Mouse (Mus musculus) embryonic facial prominence, embryonic 10.5 days (tissue): ENCODE measurements around the gene Abcd1. TPM values are rescaled to one million over a fixed set of nuclear protein-coding genes. Genes with fewer than 3 reads are reported as not detected.
A peak's percentile ranks its signal among the peaks of the same experiment; 100 is the strongest.
"Not testable (repeated sequence)": the region's sequence is repeated elsewhere in the genome, so short reads cannot be mapped to it uniquely, and the experiment has no call there.

Experiments used
- DNase-seq: peaks from one replicate; pipeline ENCODE4 v3.0.0-alpha.2; 2017; ENCODE audit warnings: low spot score
- H3K27ac ChIP-seq: fragments of 300-500 bp; sonication (generic); replicated peaks from 2 replicates; pipeline ENCODE4 v1.5.1; 2016; ENCODE audit warnings: mild to moderate bottlenecking
- H3K27me3 ChIP-seq: fragments of 300-500 bp; sonication (generic); replicated peaks from 2 replicates; pipeline ENCODE4 v1.6.1; 2016; ENCODE audit warnings: low read depth, mild to moderate bottlenecking; ENCODE audit not compliant: poor library complexity, severe bottlenecking
- H3K36me3 ChIP-seq: fragments of 300-500 bp; sonication (generic); replicated peaks from 2 replicates; pipeline ENCODE4 v1.6.1; 2016; ENCODE audit warnings: mild to moderate bottlenecking, moderate library complexity
- H3K4me1 ChIP-seq: fragments of 300-500 bp; sonication (generic); 2 replicates; pipeline ENCODE4 v1.6.1; 2016
- H3K4me3 ChIP-seq: fragments of 300-500 bp; sonication (generic); 2 replicates; pipeline ENCODE4 v1.5.1; 2016; ENCODE audit warnings: mild to moderate bottlenecking, moderate library complexity
- H3K9me3 ChIP-seq: fragments of 300-500 bp; sonication (generic); 2 replicates; pipeline ENCODE4 v1.6.1; 2016; ENCODE audit warnings: mild to moderate bottlenecking
- WGBS: fragments of 180-500 bp; shearing (Covaris S2); methylation state at CpG from one replicate; pipeline ENCODE4 v1.1.7; 2016; 5-methylcytosine and 5-hydroxymethylcytosine counted together
- polyA plus RNA-seq: library from polyadenylated mRNA; unstranded; fragments of >200 nt; fragmentation: Nextera tagmentation; extraction: Ambion mirVana; gene quantifications from 2 replicates; pipeline ENCODE4 v1.2.1, GENCODE M21; 2016

Abcd1 gene
- polyA plus RNA-seq, 1 experiment from 2014 or later: 10.4 TPM

GRCm38 (mm10) chrX:73715476-73716108 lies 805 bp upstream of the Abcd1 start:
- Histone ChIP-seq H3K4me1 (peaks cover 37% of the 10 kb centered on the region), H3K27ac (peak overlapping the region; percentile 83), H3K36me3 (peaks cover 30% of the 10 kb centered on the region), H3K4me3 (peak overlapping the region; percentile 66), H3K9me3 (no peaks in the 10 kb centered on the region), H3K27me3 (peaks cover 23% of the 10 kb centered on the region)
- 26% methylated on average over 21 of the region's 21 CpGs for WGBS
- peak; percentile 46 for DNase-seq

GRCm38 (mm10) chrX:73716709-73717545 lies 530 bp downstream of the Abcd1 start:
- Histone ChIP-seq H3K4me3 (peak overlapping the region; percentile 66), H3K4me1 (peaks cover 37% of the 10 kb centered on the region), H3K36me3 (peaks cover 17% of the 10 kb centered on the region), H3K27ac (peak overlapping the region; percentile 83), H3K27me3 (peaks cover 23% of the 10 kb centered on the region), H3K9me3 (no peaks in the 10 kb centered on the region)
- DNase-seq: no peak
- whole genome bisulfite sequencing: 34% methylated on average over 30 of the region's 30 CpGs

- H3K9me3 ChIP-seq: no peaks in the 10 kb centered on the region
- peak overlapping the region; percentile 19; the same call in 1 of the 2 replicates for H3K4me3 ChIP-seq
- H3K36me3 ChIP-seq: peaks cover 10% of the 10 kb centered on the region
- H3K4me1 ChIP-seq: peaks cover 37% of the 10 kb centered on the region
- no peak for DNase-seq
- peaks cover 23% of the 10 kb centered on the region for H3K27me3 ChIP-seq
- WGBS: 73% methylated on average over 11 of the region's 11 CpGs
- H3K27ac ChIP-seq: peak overlapping the region; percentile 83; the same call in 1 of the 2 replicates
Measured at GRCm38 (mm10) chrX:73717667-73718066, 1.3 kb downstream of the Abcd1 start.

GRCm38 (mm10) chrX:73718271-73718670 lies 1.9 kb downstream of the Abcd1 start:
- Histone ChIP-seq H3K4me1 (peaks cover 37% of the 10 kb centered on the region), H3K27ac (no peak overlapping the region), H3K36me3 (peaks cover 4% of the 10 kb centered on the region), H3K4me3 (no peak overlapping the region), H3K27me3 (peaks cover 23% of the 10 kb centered on the region), H3K9me3 (no peaks in the 10 kb centered on the region)
- DNase-seq: no peak
- WGBS: 54% methylated on average over 3 of the region's 3 CpGs

GRCm38 (mm10) chrX:73718686-73719362 lies 2.4 kb downstream of the Abcd1 start:
- peaks cover under 1% of the 10 kb centered on the region for H3K36me3 ChIP-seq
- DNase-seq: no peak
- peaks cover 37% of the 10 kb centered on the region for H3K4me1 ChIP-seq
- H3K4me3 ChIP-seq: no peak overlapping the region
- H3K27me3 ChIP-seq: peaks cover 23% of the 10 kb centered on the region
- H3K9me3 ChIP-seq: no peaks in the 10 kb centered on the region
- H3K27ac ChIP-seq: no peak overlapping the region
- 56% methylated on average over 5 of the region's 5 CpGs for WGBS

- peaks cover 10% of the 10 kb centered on the region; the same call in 1 of the 2 replicates for H3K36me3 ChIP-seq
- no peak overlapping the region for H3K27ac ChIP-seq
- WGBS: 49% methylated on average over 1 of the region's 1 CpGs
- DNase-seq: no peak
- H3K4me1 ChIP-seq: no peaks in the 10 kb centered on the region
- H3K27me3 ChIP-seq: peaks cover 11% of the 10 kb centered on the region
- no peaks in the 10 kb centered on the region for H3K9me3 ChIP-seq
- no peak overlapping the region for H3K4me3 ChIP-seq
Measured at GRCm38 (mm10) chrX:73730908-73731307, 14.5 kb downstream of the Abcd1 start.

- no peaks in the 10 kb centered on the region for H3K9me3 ChIP-seq
- H3K4me1 ChIP-seq: no peaks in the 10 kb centered on the region
- H3K27ac ChIP-seq: no peak overlapping the region
- DNase-seq: no peak
- no peaks in the 10 kb centered on the region for H3K36me3 ChIP-seq
- peaks cover 34% of the 10 kb centered on the region for H3K27me3 ChIP-seq
- no peak overlapping the region for H3K4me3 ChIP-seq
- WGBS: 75% methylated on average over 1 of the region's 1 CpGs
Measured at GRCm38 (mm10) chrX:73738155-73738554, 21.8 kb downstream of the Abcd1 start.

- Histone ChIP-seq H3K27me3 (peaks cover 29% of the 10 kb centered on the region), H3K4me1 (no peaks in the 10 kb centered on the region), H3K27ac (no peak overlapping the region), H3K4me3 (no peak overlapping the region), H3K36me3 (no peaks in the 10 kb centered on the region), H3K9me3 (no peaks in the 10 kb centered on the region)
- no peak for DNase-seq
- 53% methylated on average over 5 of the region's 5 CpGs for WGBS
Measured at GRCm38 (mm10) chrX:73739151-73739550, 22.8 kb downstream of the Abcd1 start.

- H3K27ac ChIP-seq, H3K9me3 ChIP-seq, H3K4me1 ChIP-seq, H3K4me3 ChIP-seq, H3K36me3 ChIP-seq, DNase-seq: not testable (repeated sequence)
- WGBS: 94% methylated on average over 7 of the region's 7 CpGs
- peaks cover 24% of the 10 kb centered on the region for H3K27me3 ChIP-seq
Measured at GRCm38 (mm10) chrX:73739841-73740240, 23.4 kb downstream of the Abcd1 start.

GRCm38 (mm10) chrX:73744774-73745481 lies 28.5 kb downstream of the Abcd1 start:
- no peak overlapping the region for H3K27ac ChIP-seq
- 78% methylated on average over 1 of the region's 1 CpGs for WGBS
- no peak overlapping the region for H3K4me3 ChIP-seq
- H3K36me3 ChIP-seq: no peaks in the 10 kb centered on the region
- H3K4me1 ChIP-seq: no peaks in the 10 kb centered on the region
- H3K27me3 ChIP-seq: no peaks in the 10 kb centered on the region
- DNase-seq: no peak
- no peaks in the 10 kb centered on the region for H3K9me3 ChIP-seq

- H3K27me3 ChIP-seq: no peaks in the 10 kb centered on the region
Measured at GRCm38 (mm10) chrX:73748977-73749376, 32.6 kb downstream of the Abcd1 start.

More at GRCm38 (mm10) chrX:73748977-73749376, 32.6 kb downstream of the Abcd1 start:
- no peak for DNase-seq
- 91% methylated on average over 1 of the region's 1 CpGs for WGBS
- Histone ChIP-seq H3K27ac (no peak overlapping the region), H3K9me3 (no peaks in the 10 kb centered on the region), H3K4me3 (no peak overlapping the region), H3K36me3 (no peaks in the 10 kb centered on the region), H3K4me1 (no peaks in the 10 kb centered on the region)
